Mouse (Mus musculus) CH12.LX (cell line): ENCODE data around the gene Plcb3. TPM values are rescaled to one million over a fixed set of nuclear protein-coding genes. Genes with fewer than 3 reads are reported as not detected.

Source experiments
- DNase-seq: peaks from one replicate; pipeline ENCODE4 v3.0.0-alpha.2; 2013; ENCODE audit errors: extremely low read depth
- H3K27ac ChIP-seq: 2 replicates; pipeline ENCODE4 v1.5.1; 2012; ENCODE audit warnings: low read depth, mild to moderate bottlenecking, control low read depth, moderate library complexity; ENCODE audit not compliant: insufficient read depth
- H3K27me3 ChIP-seq: replicated peaks from 2 replicates; pipeline ENCODE3; 2012; ENCODE audit warnings: inconsistent platforms
- H3K36me3 ChIP-seq, 2 experiments: replicated peaks in 1 of 2; 2 replicates each; pipeline versions ENCODE3 to v1.6.1; 2012; ENCODE audit warnings: inconsistent platforms in 1 of 2, low read length in 1 of 2, mild to moderate bottlenecking in 1 of 2, mixed read lengths in 1 of 2, moderate library complexity in 1 of 2; ENCODE audit not compliant: control insufficient read depth in 1 of 2, insufficient read depth in 1 of 2
- H3K4me1 ChIP-seq, 2 experiments: 2 replicates each; pipeline ENCODE4 v1.6.1; 2012; ENCODE audit warnings: inconsistent platforms in 1 of 2, moderate library complexity in 1 of 2; ENCODE audit not compliant: insufficient read depth in 2 of 2, control insufficient read depth in 1 of 2
- H3K4me2 ChIP-seq: 2 replicates; pipeline ENCODE4 v1.6.1; 2012; ENCODE audit warnings: low read depth, mild to moderate bottlenecking, control low read depth; ENCODE audit not compliant: poor library complexity, insufficient read depth, severe bottlenecking
- H3K4me3 ChIP-seq, 3 experiments: fragments of 150-350 bp in 1 of 3; sonication (generic) in 1 of 3; replicated peaks in 1 of 3; 2 replicates each; pipeline versions ENCODE3 to v1.5.1; 2011 to 2012; ENCODE audit warnings: low read depth in 2 of 3, low read length in 2 of 3, mild to moderate bottlenecking in 2 of 3, moderate library complexity in 2 of 3, control low read depth in 1 of 3, improper control_type of control experiment in 1 of 3, inconsistent platforms in 1 of 3, mixed read lengths in 1 of 3; ENCODE audit not compliant: poor library complexity in 1 of 3
- H3K79me2 ChIP-seq: replicated peaks from 2 replicates; pipeline ENCODE4 v1.6.1; 2012; ENCODE audit warnings: mild to moderate bottlenecking, moderate library complexity; ENCODE audit not compliant: control insufficient read depth, poor library complexity, insufficient read depth, severe bottlenecking; ENCODE audit errors: extremely low read depth
- H3K9ac ChIP-seq: 2 replicates; pipeline ENCODE4 v1.6.1; 2012; ENCODE audit warnings: low read depth, mild to moderate bottlenecking, control low read depth, moderate library complexity; ENCODE audit not compliant: insufficient read depth
- H3K9me3 ChIP-seq: replicated peaks from 2 replicates; pipeline ENCODE3; 2012; ENCODE audit warnings: low read length, inconsistent platforms, mixed read lengths
- BHLHE40 ChIP-seq: IDR thresholded peaks from 2 replicates; pipeline ENCODE4 v1.6.1; 2011; ENCODE audit warnings: mild to moderate bottlenecking, low read depth, low read length, improper control_type of control experiment
- CHD2 ChIP-seq: IDR thresholded peaks from 2 replicates; pipeline ENCODE4 v1.6.1; 2011; ENCODE audit warnings: low read length, improper control_type of control experiment
- CTCF ChIP-seq, 2 experiments: IDR thresholded peaks in 1 of 2; conservative IDR thresholded peaks in 1 of 2; 2 replicates each; pipeline ENCODE4 v1.5.1; 2011 to 2012; ENCODE audit warnings: low read depth in 2 of 2, low read length in 2 of 2, improper control_type of control experiment in 1 of 2, inconsistent platforms in 1 of 2, mild to moderate bottlenecking in 1 of 2, moderate library complexity in 1 of 2
- ETS1 ChIP-seq: conservative IDR thresholded peaks from 2 replicates; pipeline ENCODE4 v1.6.1; 2012; ENCODE audit warnings: low read depth, mild to moderate bottlenecking, inconsistent platforms, low read length, improper control_type of control experiment, moderate library complexity
- GABPA ChIP-seq: IDR thresholded peaks from 2 replicates; pipeline ENCODE4 v1.6.1; 2012; ENCODE audit warnings: low read depth, low read length, improper control_type of control experiment, inconsistent platforms; ENCODE audit not compliant: insufficient replicate concordance
- IRF4 ChIP-seq: IDR thresholded peaks from 2 replicates; pipeline ENCODE4 v1.6.1; 2014; ENCODE audit warnings: low read depth, mild to moderate bottlenecking, inconsistent platforms, low read length, improper control_type of control experiment
- JUN ChIP-seq: IDR thresholded peaks from 2 replicates; pipeline ENCODE4 v1.6.1; 2011; ENCODE audit warnings: low read depth, mild to moderate bottlenecking, low read length, improper control_type of control experiment, moderate library complexity; ENCODE audit not compliant: insufficient read depth
- JUND ChIP-seq: conservative IDR thresholded peaks from 2 replicates; pipeline ENCODE4 v1.6.1; 2011; ENCODE audit warnings: low read depth, low read length, improper control_type of control experiment
- MYC ChIP-seq: IDR thresholded peaks from 2 replicates; pipeline ENCODE4 v1.6.1; 2011; ENCODE audit warnings: low read depth, mild to moderate bottlenecking, improper control_type of control experiment, low read length
- NELFE ChIP-seq: IDR thresholded peaks from 2 replicates; pipeline ENCODE4 v1.6.1; 2011; ENCODE audit warnings: low read depth, low read length, improper control_type of control experiment
- NRF1 ChIP-seq: IDR thresholded peaks from 2 replicates; pipeline ENCODE4 v1.6.1; 2014; ENCODE audit warnings: low read depth, mild to moderate bottlenecking, inconsistent platforms, low read length, improper control_type of control experiment, moderate library complexity
- PAX5 ChIP-seq: IDR thresholded peaks from 2 replicates; pipeline ENCODE4 v1.6.1; 2012; ENCODE audit warnings: low read length, inconsistent platforms, mixed read lengths
- POLR2A ChIP-seq: IDR thresholded peaks from 2 replicates; pipeline ENCODE4 v1.6.1; 2011; ENCODE audit warnings: low read depth, mild to moderate bottlenecking, improper control_type of control experiment, low read length
- POLR2AphosphoS2 ChIP-seq: IDR thresholded peaks from 2 replicates; pipeline ENCODE4 v1.6.1; 2011; ENCODE audit warnings: low read depth, low read length, improper control_type of control experiment
- SIN3A ChIP-seq: IDR thresholded peaks from 2 replicates; pipeline ENCODE4 v1.6.1; 2012; ENCODE audit warnings: low read length, improper control_type of control experiment, inconsistent platforms
- TBP ChIP-seq: conservative IDR thresholded peaks from 2 replicates; pipeline ENCODE4 v1.6.1; 2011; ENCODE audit warnings: low read depth, low read length, improper control_type of control experiment
- ZC3H11A ChIP-seq: IDR thresholded peaks from 2 replicates; pipeline ENCODE4 v1.6.1; 2012; ENCODE audit warnings: low read depth, mild to moderate bottlenecking, inconsistent platforms, low read length, improper control_type of control experiment
- ZMIZ1 ChIP-seq: IDR thresholded peaks from 2 replicates; pipeline ENCODE4 v1.6.1; 2012; ENCODE audit warnings: low read depth, mild to moderate bottlenecking, inconsistent platforms, low read length, improper control_type of control experiment
- dilution Hi-C: fragments of 300-500 bp; cut with MboI; formaldehyde crosslinking; loops from 2 replicates; pipeline ENCODE4 v1.14.3; 2020; ENCODE audit warnings: low sequenced_read_pairs; ENCODE audit not compliant: extremely low pct_unique_long_range_greater_than_20kb, extremely low pct_ligation_motif_present
- in situ Hi-C: fragments of 300-500 bp; cut with MboI; formaldehyde crosslinking; loops from 3 replicates; pipeline ENCODE4 v1.14.3; 2019; ENCODE audit warnings: low sequenced_read_pairs, low pct_ligation_motif_present, low pct_unique_long_range_greater_than_20kb, mixed read lengths
- polyA plus RNA-seq: library from polyadenylated mRNA; unstranded; fragments of >175 nt; gene quantifications from 2 replicates; pipeline ENCODE4 v1.2.1, GENCODE M21; 2012; ENCODE audit warnings: low read depth; ENCODE audit not compliant: insufficient read length
- total RNA-seq, 2 experiments: library from RNA; depleted of rRNA; stranded (reverse); fragments of 300-350 nt in 1 of 2; fragments of >200 nt in 1 of 2; gene quantifications; 2 replicates each; pipeline ENCODE4 v1.2.3; 2012 to 2014

Plcb3 gene
- total and polyA plus RNA-seq, 3 experiments = 4.1 to 8.2 (median 7.5) TPM

DNA sequence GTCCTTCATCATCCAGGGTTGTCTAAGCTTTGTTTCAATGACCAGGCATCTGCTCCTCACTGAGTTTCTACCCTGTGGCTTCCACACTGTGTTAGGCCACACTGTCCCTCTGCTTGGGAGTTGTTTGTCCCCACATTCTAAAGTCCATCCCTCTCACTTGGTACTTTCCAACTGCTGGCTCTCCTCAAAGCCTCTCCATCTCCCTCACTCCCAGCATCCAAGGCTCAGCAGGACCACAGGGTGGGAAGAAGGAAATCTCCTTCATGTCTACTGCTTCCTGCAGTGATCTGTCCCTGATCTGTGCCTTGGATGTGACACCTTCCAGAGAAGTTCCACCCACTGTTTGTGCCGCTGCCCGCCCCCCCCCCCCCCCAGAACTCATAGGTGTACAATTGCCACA, 45.3 kb downstream of the Plcb3 start:
- Histone ChIP-seq H3K9me3 (no peaks in the 10 kb centered on the region), H3K27me3 (no peaks in the 10 kb centered on the region), H3K4me2 (no peak overlapping the region), H3K9ac (no peak overlapping the region), H3K79me2 (no peaks in the 10 kb centered on the region), H3K27ac (no peak overlapping the region), H3K4me3 (no peak overlapping the region), H3K4me1 (peaks cover 0 to 4% of the 10 kb centered on the region in 2 experiments; a peak in 2 of 4 replicates), H3K36me3 (no peaks in the 10 kb centered on the region)
- TF ChIP-seq GABPA = no peak
- TF ChIP-seq BHLHE40 = no peak
- TF ChIP-seq JUND = no peak
- no peak for TF ChIP-seq ZC3H11A
- TF ChIP-seq MYC = no peak
- TF ChIP-seq TBP = no peak
- no peak for TF ChIP-seq POLR2AphosphoS2
- TF ChIP-seq NRF1 = no peak
- no peak for TF ChIP-seq PAX5
- TF ChIP-seq POLR2A = no peak
- no peak for TF ChIP-seq IRF4
- TF ChIP-seq JUN = no peak
- TF ChIP-seq ETS1 = no peak
- TF ChIP-seq NELFE = no peak
- no peak for TF ChIP-seq ZMIZ1
- dilution Hi-C loops = no loop called here
- no peak for DNase-seq
- in situ Hi-C loops = no loop called here

DNA sequence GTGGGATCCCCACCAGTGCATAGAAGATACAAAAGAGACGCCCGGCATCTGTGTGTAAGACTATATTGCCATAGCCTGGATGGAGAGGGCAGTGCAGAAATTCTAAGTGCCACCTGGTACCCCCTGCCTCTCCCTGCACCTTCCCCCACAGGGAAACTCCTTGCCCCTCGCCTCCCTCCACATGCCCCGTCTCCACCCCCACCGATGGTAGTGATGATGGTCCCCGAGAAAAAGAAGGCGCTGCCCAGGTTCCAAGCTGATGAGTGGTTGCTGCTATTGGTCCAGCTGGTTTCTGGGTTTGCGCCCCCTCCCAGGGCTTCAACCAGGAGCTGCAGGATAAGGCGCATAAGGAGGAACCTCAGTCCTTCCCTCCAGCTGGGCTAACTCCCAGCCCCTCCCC, 48.2 kb downstream of the Plcb3 start:
- no peaks in the 10 kb centered on the region for H3K79me2 ChIP-seq
- peaks cover 3% of the 10 kb centered on the region for H3K27me3 ChIP-seq
- H3K36me3 ChIP-seq = no peaks in the 10 kb centered on the region
- no peak overlapping the region for H3K4me3 ChIP-seq
- no peak overlapping the region for H3K27ac ChIP-seq
- no peak overlapping the region for H3K9ac ChIP-seq
- dilution Hi-C loops = no loop called here
- H3K4me1 ChIP-seq = peaks cover 3 to 7% of the 10 kb centered on the region in 2 experiments
- TF ChIP-seq CHD2 (no peak), POLR2AphosphoS2 (no peak), SIN3A (no peak), CTCF (conservative IDR thresholded peaks at IDR 0.05 in 1 of 2, IDR thresholded peaks at IDR 0.05 in 1 of 2; ENCODE audit: low read depth in 2 of 2, low read length in 2 of 2) (no peak), TBP (no peak), MYC (no peak)
- TF ChIP-seq, all 38 proteins: peak for 0
- in situ Hi-C loops = no loop called here
- no peak overlapping the region for H3K4me2 ChIP-seq
- no peaks in the 10 kb centered on the region for H3K9me3 ChIP-seq
- DNase-seq = no peak
